Mouse (Mus musculus) hindbrain, embryonic 15.5 days (tissue): ENCODE data around the gene Tspan33. TPM values are rescaled to one million over a fixed set of nuclear protein-coding genes. Genes with fewer than 3 reads are reported as not detected.

Experiments used
- ATAC-seq: fragments of 200-750 bp; cut with Nextera tagmentation; 2 replicates; pipeline ENCODE4 v1.8.0; 2017; ENCODE audit warnings: low read depth, moderate number of reproducible peaks, moderate TSS enrichment; ENCODE audit not compliant: low FRiP score
- H3K27ac ChIP-seq: fragments of 300-500 bp; sonication (generic); replicated peaks from 2 replicates; pipeline ENCODE4 v1.5.1; 2015; ENCODE audit warnings: mild to moderate bottlenecking, inconsistent platforms
- H3K27me3 ChIP-seq: fragments of 300-500 bp; sonication (generic); 2 replicates; pipeline ENCODE4 v1.6.1; 2015; ENCODE audit warnings: control low read depth, inconsistent platforms
- H3K36me3 ChIP-seq: fragments of 300-500 bp; sonication (generic); 2 replicates; pipeline ENCODE4 v1.6.1; 2015; ENCODE audit warnings: control low read depth, inconsistent platforms
- H3K4me1 ChIP-seq: fragments of 300-500 bp; sonication (generic); replicated peaks from 2 replicates; pipeline ENCODE4 v1.6.1; 2015; ENCODE audit warnings: control low read depth, inconsistent platforms
- H3K4me2 ChIP-seq: fragments of 300-500 bp; sonication (generic); 2 replicates; pipeline ENCODE4 v1.6.1; 2015; ENCODE audit warnings: moderate library complexity, mild to moderate bottlenecking, inconsistent platforms
- H3K4me3 ChIP-seq: fragments of 300-500 bp; sonication (generic); 2 replicates; pipeline ENCODE4 v1.5.1; 2015; ENCODE audit warnings: mild to moderate bottlenecking, inconsistent platforms
- H3K9ac ChIP-seq: fragments of 300-500 bp; sonication (generic); 2 replicates; pipeline ENCODE4 v1.6.1; 2015; ENCODE audit warnings: inconsistent platforms
- H3K9me3 ChIP-seq: fragments of 300-500 bp; sonication (generic); 2 replicates; pipeline ENCODE4 v1.6.1; 2016; ENCODE audit warnings: control low read depth, inconsistent platforms
- WGBS: fragments of 180-500 bp; shearing (Covaris S2); methylation state at CpG from one replicate; pipeline ENCODE4 v1.1.7; 2015; 5-methylcytosine and 5-hydroxymethylcytosine counted together
- polyA plus RNA-seq: library from polyadenylated mRNA; unstranded; fragments of >200 nt; fragmentation: Nextera tagmentation; extraction: Ambion mirVana; gene quantifications from 2 replicates; pipeline ENCODE4 v1.2.1, GENCODE M21; 2015

Gene Tspan33
- polyA plus RNA-seq, 1 experiment from 2014 or later = 14.4 TPM

DNA sequence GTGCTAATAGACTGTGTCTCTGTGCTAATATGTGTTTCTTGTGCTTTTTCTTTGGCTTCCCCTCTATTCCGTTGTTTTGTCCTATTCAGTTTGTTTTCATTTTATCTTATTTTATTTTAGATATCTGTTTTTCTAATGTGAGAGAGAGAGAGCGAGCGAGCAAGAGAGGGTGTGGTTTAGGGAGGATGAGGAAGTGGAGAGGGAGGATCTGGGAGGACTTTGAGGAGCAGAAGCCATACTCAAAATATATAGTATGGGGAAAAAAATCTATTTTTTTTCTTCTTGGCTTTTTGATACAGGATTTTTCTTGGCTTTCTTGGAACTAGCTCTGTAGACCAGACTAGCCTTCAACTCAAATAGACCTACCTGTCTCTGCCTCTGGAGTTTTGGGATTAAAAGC is 34.0 kb downstream of the Tspan33 start:
- ATAC-seq = no peak
- Histone ChIP-seq H3K4me3 (no peak overlapping the region), H3K9me3 (no peaks in the 10 kb centered on the region), H3K27me3 (no peaks in the 10 kb centered on the region), H3K36me3 (no peaks in the 10 kb centered on the region), H3K27ac (no peak overlapping the region), H3K9ac (no peak overlapping the region), H3K4me2 (no peak overlapping the region), H3K4me1 (no peaks in the 10 kb centered on the region)
- 88% methylated on average over 3 of the region's 3 CpGs for WGBS

DNA sequence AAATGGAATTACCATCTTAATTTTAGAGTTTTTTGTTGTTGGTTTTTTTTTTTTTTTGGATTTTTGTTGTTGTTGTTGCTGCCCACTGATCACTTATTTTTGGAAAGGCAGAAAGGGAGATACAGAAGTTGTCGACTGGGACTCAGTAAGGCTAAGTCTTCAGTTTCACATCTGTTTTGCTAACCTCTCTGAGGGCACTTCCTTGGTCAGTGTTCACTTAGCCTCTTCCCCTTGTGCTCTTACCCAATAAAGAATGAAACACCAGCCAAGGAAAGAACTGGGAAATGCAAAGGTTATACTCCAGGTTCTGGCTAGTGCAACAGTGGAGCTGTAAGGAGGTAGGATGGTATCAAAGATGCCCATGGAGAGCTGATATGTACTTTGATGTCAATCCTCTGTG is 35.5 kb downstream of the Tspan33 start:
- H3K36me3 ChIP-seq = no peaks in the 10 kb centered on the region
- 85% methylated on average over 1 of the region's 1 CpGs for WGBS
- H3K4me3 ChIP-seq = no peak overlapping the region
- H3K4me1 ChIP-seq = no peaks in the 10 kb centered on the region
- H3K27ac ChIP-seq = no peak overlapping the region
- no peak overlapping the region for H3K9ac ChIP-seq
- H3K4me2 ChIP-seq = no peak overlapping the region
- no peaks in the 10 kb centered on the region for H3K9me3 ChIP-seq
- no peaks in the 10 kb centered on the region for H3K27me3 ChIP-seq
- no peak for ATAC-seq

DNA sequence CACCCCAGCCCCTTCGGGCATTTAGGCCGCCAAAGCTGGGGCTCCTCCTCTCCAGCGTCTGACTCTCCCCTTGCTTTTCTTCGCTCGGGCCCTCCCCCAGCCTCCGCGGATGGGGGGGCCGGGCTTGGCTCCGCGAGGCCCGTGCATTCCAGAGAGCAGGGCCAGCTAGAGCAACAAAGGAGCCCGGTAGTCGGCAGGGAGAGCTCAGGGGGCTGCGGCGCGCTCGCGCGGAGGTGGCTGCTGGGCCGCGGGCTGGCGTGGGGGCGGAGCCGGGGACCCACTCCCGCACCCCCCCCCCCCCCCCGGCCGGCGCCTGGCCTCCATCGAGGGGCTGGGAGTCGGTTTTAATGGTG is 41.3 kb downstream of the Tspan33 start, which contains the start of gene Smo:
Smo (plus strand) TSS at position 168 of the 353 bp plus-strand sequence.
- ATAC-seq = peak; percentile 94
- WGBS = 2% methylated on average over 18 of the region's 30 CpGs

DNA sequence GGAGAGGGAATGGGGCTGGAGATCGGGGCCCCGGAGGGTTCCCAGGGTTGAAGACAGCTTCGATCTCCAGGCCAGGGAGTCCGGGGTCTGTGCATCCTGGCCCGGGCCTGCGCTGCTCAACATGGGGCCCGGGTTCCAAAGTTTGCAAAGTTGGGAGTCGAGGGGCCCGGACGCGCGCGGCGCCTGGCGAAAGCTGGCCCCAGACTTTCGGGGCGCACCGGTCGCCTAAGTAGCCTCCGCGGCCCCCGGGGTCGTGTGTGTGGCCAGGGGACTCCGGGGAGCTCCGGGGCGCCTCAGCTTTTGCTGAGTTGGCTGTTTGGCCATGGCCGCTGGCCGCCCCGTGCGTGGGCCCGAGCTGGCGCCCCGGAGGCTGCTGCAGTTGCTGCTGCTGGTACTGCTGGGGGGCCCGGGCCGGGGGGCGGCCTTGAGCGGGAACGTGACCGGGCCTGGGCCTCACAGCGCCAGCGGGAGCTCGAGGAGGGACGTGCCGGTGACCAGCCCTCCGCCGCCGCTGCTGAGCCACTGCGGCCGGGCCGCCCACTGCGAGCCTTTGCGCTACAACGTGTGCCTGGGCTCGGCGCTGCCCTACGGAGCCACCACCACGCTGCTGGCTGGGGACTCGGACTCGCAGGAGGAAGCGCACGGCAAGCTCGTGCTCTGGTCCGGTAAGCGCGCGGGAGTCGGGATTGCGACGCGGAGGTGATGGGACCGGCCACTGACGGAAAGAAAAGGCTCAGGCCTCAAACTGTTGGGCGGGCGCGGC is 41.8 kb downstream of the Tspan33 start:
- ATAC-seq = peak; percentile 82
- H3K9me3 ChIP-seq = no peaks in the 10 kb centered on the region
- 0% methylated on average over 70 of the region's 75 CpGs for WGBS

More for the DNA sequence above, 41.3 kb downstream of the Tspan33 start, which contains the start of gene Smo:
- Histone ChIP-seq H3K4me2 (peak within 1 kb of the TSS; percentile 99), H3K36me3 (no peaks in the 10 kb centered on the region), H3K9ac (peak within 1 kb of the TSS; percentile 67), H3K27me3 (no peaks in the 10 kb centered on the region), H3K9me3 (no peaks in the 10 kb centered on the region), H3K4me3 (peak within 1 kb of the TSS; percentile 89), H3K4me1 (peaks cover 15% of the 10 kb centered on the region; the same call in 1 of the 2 replicates), H3K27ac (peak within 1 kb of the TSS; percentile 85)

DNA sequence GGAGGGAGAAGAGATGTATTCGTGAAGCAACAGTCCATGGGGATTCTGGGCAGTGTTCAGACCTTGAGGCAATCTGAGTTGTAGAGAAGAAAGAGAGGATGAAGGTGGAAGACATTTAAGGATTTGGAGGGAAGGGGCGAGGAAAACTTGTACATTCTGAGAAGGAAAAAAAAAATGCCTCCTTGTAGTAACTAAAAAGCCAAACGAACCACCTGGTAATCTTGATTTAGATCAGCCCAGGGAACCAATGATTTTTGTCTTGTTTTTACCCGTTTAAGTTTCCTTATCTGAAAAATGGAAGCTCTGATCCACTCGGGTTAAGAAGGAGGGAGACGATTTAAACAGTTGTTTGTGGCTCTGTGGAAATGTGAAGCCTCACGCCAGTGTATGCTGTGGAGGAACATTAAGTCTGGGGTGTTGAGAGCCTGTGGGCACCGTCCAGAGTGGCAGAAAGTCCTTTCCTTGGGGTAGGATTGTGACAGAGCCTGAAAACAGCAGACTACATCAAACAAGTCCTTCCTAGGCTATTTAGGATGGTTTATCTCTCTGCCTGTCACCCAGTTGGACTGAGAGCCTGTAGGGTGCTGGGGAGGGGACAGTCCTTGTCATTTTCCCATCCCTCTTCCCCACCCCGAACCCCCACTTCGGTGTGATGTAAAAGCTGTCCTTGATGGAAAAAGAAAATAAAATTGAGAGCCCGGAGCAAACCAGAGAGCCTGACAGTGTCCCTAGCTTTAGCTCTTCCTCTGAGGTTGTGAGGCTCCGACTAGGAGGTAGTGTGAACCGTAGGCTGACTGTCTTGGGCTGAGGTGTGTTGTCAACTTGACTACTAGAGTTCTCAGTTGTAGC is 42.8 kb downstream of the Tspan33 start:
- peak overlapping the region; percentile 85 for H3K27ac ChIP-seq
- no peaks in the 10 kb centered on the region for H3K9me3 ChIP-seq
- WGBS = 19% methylated on average over 13 of the region's 13 CpGs
- H3K36me3 ChIP-seq = no peaks in the 10 kb centered on the region
- H3K27me3 ChIP-seq = no peaks in the 10 kb centered on the region
- H3K4me3 ChIP-seq = peak overlapping the region; percentile 89
- peak overlapping the region; percentile 67 for H3K9ac ChIP-seq
- ATAC-seq = no peak
- H3K4me1 ChIP-seq = peaks cover 15% of the 10 kb centered on the region; the same call in 1 of the 2 replicates
- H3K4me2 ChIP-seq = peak overlapping the region; percentile 99

More for the DNA sequence above, 41.8 kb downstream of the Tspan33 start:
- H3K4me3 ChIP-seq = peak overlapping the region; percentile 89
- no peaks in the 10 kb centered on the region for H3K36me3 ChIP-seq
- H3K9ac ChIP-seq = peak overlapping the region; percentile 67
- H3K27ac ChIP-seq = peak overlapping the region; percentile 85
- H3K4me1 ChIP-seq = peaks cover 15% of the 10 kb centered on the region; the same call in 1 of the 2 replicates
- H3K27me3 ChIP-seq = no peaks in the 10 kb centered on the region
- peak overlapping the region; percentile 99 for H3K4me2 ChIP-seq

DNA sequence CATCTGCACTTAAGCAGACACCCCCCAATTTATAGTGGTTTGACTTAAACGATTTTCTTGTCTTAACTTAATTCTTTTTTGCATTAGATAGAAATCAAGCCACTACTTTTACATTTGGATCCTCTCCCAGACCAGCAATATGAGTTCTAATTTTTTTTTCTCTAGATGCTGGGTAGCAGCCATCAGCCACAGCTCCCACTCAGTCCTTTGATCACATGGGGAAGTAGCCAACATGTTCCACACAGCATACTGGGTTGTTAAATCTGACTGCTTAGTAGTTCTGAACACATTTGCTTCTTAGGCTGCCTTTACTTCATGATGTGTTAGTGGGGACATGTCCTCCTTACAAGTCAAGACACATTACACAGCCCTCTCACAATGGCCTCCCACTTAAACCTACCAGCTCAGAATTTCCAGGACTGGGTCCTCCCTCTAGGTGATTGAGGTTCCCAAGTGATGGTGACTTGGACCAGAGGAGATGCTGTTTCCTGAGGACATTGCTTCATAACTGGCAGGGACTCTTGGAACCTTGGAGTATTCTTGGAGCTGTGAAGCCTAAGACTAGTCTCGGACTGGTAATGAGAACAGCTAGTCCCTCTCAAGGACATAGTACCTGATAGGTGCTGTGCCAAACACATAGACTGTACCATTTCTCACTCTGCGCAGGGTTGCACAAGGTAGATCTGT is 57.6 kb downstream of the Tspan33 start:
- H3K4me1 ChIP-seq = peaks cover 3% of the 10 kb centered on the region; the same call in 1 of the 2 replicates
- no peak overlapping the region for H3K27ac ChIP-seq
- H3K9me3 ChIP-seq = 0 out of 2 replicates have a peak, but pooled peaks cover 3% of the 10 kb centered on the region
- H3K9ac ChIP-seq = no peak overlapping the region
- H3K27me3 ChIP-seq = no peaks in the 10 kb centered on the region
- H3K36me3 ChIP-seq = no peaks in the 10 kb centered on the region
- H3K4me2 ChIP-seq = no peak overlapping the region
- WGBS = 97% methylated on average over 3 of the region's 3 CpGs
- no peak for ATAC-seq
- H3K4me3 ChIP-seq = no peak overlapping the region

DNA sequence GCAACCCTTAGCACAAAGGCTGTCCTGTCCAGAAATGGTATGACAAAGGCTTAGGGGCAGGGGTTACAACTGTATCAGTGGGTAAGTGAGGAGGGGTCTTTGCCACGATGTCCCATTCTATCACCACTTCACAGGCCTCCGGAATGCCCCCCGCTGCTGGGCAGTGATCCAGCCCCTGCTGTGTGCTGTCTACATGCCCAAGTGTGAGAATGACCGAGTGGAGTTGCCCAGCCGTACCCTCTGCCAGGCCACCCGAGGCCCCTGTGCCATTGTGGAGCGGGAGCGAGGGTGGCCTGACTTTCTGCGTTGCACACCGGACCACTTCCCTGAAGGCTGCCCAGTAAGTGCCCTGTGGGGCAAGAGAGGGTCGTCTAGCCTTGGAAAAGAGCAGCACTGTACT is 59.3 kb downstream of the Tspan33 start:
- no peak overlapping the region for H3K4me2 ChIP-seq
- H3K9me3 ChIP-seq = 0 out of 2 replicates have a peak, but pooled peaks cover under 1% of the 10 kb centered on the region
- H3K27ac ChIP-seq = no peak overlapping the region
- no peak overlapping the region for H3K4me3 ChIP-seq
- 64% methylated on average over 11 of the region's 11 CpGs for WGBS
- no peaks in the 10 kb centered on the region for H3K36me3 ChIP-seq
- no peaks in the 10 kb centered on the region for H3K27me3 ChIP-seq
- no peak for ATAC-seq
- H3K9ac ChIP-seq = no peak overlapping the region
- H3K4me1 ChIP-seq = peaks cover 3% of the 10 kb centered on the region; the same call in 1 of the 2 replicates

DNA sequence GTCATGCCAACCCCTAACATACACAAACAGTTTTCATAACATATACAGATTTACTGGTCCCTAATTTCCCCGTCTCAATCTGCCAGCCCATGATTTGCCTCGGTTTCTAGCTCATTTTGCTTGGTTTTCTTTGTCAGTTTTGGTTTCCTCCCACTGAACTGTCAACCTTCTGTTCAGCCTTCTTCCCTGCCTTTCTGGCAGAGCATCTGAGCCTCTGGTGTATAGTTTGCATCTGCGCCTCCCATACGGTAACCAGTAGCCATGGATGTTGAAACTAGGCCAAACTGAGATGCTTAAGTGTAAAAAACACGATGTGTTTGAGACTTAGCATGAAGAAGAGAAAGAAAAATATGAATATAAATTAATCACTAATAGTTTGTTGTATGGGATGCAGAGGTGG is 62.0 kb downstream of the Tspan33 start:
- no peak overlapping the region for H3K4me2 ChIP-seq
- H3K36me3 ChIP-seq = no peaks in the 10 kb centered on the region
- H3K9me3 ChIP-seq = no peaks in the 10 kb centered on the region
- no peak overlapping the region for H3K9ac ChIP-seq
- WGBS = 79% methylated on average over 5 of the region's 5 CpGs
- H3K4me3 ChIP-seq = no peak overlapping the region
- peaks cover 3% of the 10 kb centered on the region; the same call in 1 of the 2 replicates for H3K4me1 ChIP-seq
- H3K27ac ChIP-seq = 0 out of 2 replicates have a peak overlapping the region, but pooled peaks have one; percentile 8
- no peaks in the 10 kb centered on the region for H3K27me3 ChIP-seq
- no peak for ATAC-seq

DNA sequence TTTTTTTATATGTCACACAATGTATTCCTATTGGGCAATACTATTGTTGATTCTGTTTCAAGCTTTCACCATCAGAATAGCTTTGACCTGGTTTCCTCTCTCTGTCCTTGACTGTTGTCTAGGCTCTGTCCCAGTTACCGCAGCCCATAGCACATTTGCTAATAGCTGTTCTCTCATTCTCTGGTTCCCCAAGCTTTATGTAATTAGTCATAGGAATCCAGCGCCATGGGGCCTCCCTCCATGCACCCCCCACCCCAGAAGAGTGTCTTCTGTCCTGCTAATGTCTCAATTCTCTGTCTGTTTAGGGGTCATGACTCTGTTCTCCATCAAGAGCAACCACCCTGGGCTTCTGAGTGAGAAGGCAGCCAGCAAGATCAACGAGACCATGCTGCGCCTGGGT is 62.5 kb downstream of the Tspan33 start:
- Histone ChIP-seq H3K4me1 (peaks cover 3% of the 10 kb centered on the region; the same call in 1 of the 2 replicates), H3K9me3 (no peaks in the 10 kb centered on the region), H3K9ac (no peak overlapping the region), H3K27ac (no peak overlapping the region), H3K4me3 (no peak overlapping the region), H3K36me3 (no peaks in the 10 kb centered on the region), H3K27me3 (no peaks in the 10 kb centered on the region), H3K4me2 (no peak overlapping the region)
- ATAC-seq = no peak
- WGBS = 82% methylated on average over 4 of the region's 4 CpGs

DNA sequence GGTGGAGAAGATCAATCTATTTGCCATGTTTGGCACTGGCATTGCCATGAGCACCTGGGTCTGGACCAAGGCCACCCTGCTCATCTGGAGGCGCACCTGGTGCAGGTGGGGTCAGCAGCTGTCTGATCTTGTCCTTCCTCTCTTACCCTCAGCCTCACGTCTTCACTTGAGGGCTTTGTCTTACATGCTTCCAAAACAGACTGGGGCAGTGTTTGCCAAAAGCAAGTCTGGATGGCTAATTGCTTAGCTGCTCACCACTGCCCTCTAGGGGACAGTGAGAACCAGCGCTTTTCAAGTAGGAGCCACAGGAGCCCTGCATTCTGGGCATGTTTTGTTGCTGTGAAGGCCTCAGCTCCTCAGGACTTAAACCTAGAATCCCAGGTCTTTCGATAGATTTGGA is 64.4 kb downstream of the Tspan33 start:
- no peaks in the 10 kb centered on the region for H3K9me3 ChIP-seq
- no peaks in the 10 kb centered on the region for H3K27me3 ChIP-seq
- no peak for ATAC-seq
- no peaks in the 10 kb centered on the region for H3K36me3 ChIP-seq
- H3K4me2 ChIP-seq = no peak overlapping the region
- H3K4me3 ChIP-seq = no peak overlapping the region
- 55% methylated on average over 4 of the region's 4 CpGs for WGBS
- peaks cover 3% of the 10 kb centered on the region; the same call in 1 of the 2 replicates for H3K4me1 ChIP-seq
- no peak overlapping the region for H3K9ac ChIP-seq
- H3K27ac ChIP-seq = no peak overlapping the region

DNA sequence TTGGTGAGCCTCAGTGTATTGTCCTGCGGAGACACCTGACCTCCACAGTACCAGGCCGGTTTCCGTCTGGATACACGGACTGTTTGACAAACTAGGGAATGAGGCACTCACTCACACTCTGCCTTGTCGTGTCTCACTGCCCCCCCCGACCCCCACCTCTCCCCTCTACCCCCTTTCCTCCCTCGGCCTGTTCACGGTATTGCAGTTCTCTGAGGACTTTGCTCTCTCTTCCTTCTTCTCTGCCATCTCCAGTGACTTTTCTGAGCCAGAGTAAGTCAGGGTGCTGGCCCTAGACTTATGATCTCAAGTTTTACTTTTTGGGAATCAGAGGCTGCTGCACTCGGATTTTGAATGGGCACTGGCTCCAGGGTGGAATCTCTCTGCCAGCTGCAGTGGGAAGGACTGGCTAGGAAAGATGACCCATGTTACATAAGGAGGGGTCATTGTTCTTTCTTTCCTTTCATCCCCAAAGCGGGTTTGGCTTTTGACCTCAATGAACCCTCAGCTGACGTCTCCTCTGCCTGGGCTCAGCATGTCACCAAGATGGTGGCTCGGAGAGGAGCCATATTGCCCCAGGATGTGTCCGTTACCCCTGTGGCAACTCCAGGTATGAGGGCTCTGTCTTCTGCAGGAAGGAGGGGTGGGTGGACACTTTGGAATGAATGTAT is 65.1 kb downstream of the Tspan33 start:
- no peak for ATAC-seq
- no peak overlapping the region for H3K9ac ChIP-seq
- no peak overlapping the region for H3K4me3 ChIP-seq
- H3K27me3 ChIP-seq = no peaks in the 10 kb centered on the region
- H3K36me3 ChIP-seq = no peaks in the 10 kb centered on the region
- no peaks in the 10 kb centered on the region for H3K9me3 ChIP-seq
- H3K4me1 ChIP-seq = no peaks in the 10 kb centered on the region
- no peak overlapping the region for H3K4me2 ChIP-seq
- no peak overlapping the region for H3K27ac ChIP-seq
- 82% methylated on average over 13 of the region's 13 CpGs for WGBS
